ENCODE assay signal across 12 mouse cellular contexts in the genomic region with DNA sequence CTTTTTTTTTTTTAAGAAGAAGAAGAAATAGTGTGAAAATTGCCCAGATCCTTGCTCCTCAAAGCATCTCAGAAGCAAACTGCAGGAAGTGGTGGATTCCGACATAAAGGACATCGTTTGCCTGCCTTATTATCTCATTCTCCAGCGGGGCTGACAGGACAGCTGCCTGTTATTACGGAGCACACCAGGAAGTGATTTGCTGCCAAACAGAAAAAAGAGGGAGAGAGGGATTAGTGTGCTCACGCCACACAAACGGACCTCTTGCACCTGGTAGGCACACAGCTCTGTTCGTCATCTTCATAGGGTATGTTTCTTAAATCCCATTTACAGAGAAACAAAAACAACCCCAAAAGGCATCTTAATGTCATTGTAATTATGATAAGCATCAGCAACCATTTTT.
A peak's percentile ranks its signal among the peaks of the same experiment; 100 is the strongest.
DNase-seq lines count a peak whose midpoint lies in the region; ATAC-seq and TF ChIP-seq lines count a peak whose summit lies in the region.
"Had no signal": no experiment of that assay in that cellular context is flagged by ENCODE, and none has a peak within 500 bp of the region (broad histone marks: within the 10 kb centered on the region; RNA-seq: fewer than 3 reads in every experiment).

No protein-coding gene starts in this region.

- H3K27ac ChIP-seq in hindbrain, embryonic 16.5 days (ENCODE audit: low read depth, low read length): no peak overlapping the region; the same call in 1 of the 2 replicates
- no peak overlapping the region for H3K27ac ChIP-seq in hindbrain, embryonic 11.5 days (ENCODE audit: low read depth, low read length)
- no peak overlapping the region for H3K27ac ChIP-seq in neural tube, embryonic 12.5 days
- no peak overlapping the region for H3K27ac ChIP-seq in embryonic facial prominence, embryonic 15.5 days (replicated peaks)
- H3K27ac ChIP-seq in midbrain, embryonic 14.5 days (replicated peaks; ENCODE audit: low read depth, low read length): no peak overlapping the region
- H3K27ac ChIP-seq in gastrocnemius, adult 2 months: no peak overlapping the region
- H3K27ac ChIP-seq: limb, embryonic 13.5 days; macrophage had no signal

- no peaks in the 10 kb centered on the region for H3K9me3 ChIP-seq in hindbrain, embryonic 16.5 days (ENCODE audit: control insufficient read depth, low read length)
- no peaks in the 10 kb centered on the region for H3K9me3 ChIP-seq in hindbrain, embryonic 11.5 days (ENCODE audit: control insufficient read depth, low read length)
- no peaks in the 10 kb centered on the region for H3K9me3 ChIP-seq in neural tube, embryonic 12.5 days
- no peaks in the 10 kb centered on the region for H3K9me3 ChIP-seq in embryonic facial prominence, embryonic 15.5 days (replicated peaks)
- H3K9me3 ChIP-seq in midbrain, embryonic 14.5 days (ENCODE audit: control insufficient read depth, low read length): no peaks in the 10 kb centered on the region
- H3K9me3 ChIP-seq: limb, embryonic 13.5 days had no signal

- peaks cover 13% of the 10 kb centered on the region for H3K4me1 ChIP-seq in hindbrain, embryonic 16.5 days (ENCODE audit: control insufficient read depth, insufficient read depth, low read depth, low read length)
- no peaks in the 10 kb centered on the region; the same call in 1 of the 2 replicates for H3K4me1 ChIP-seq in hindbrain, embryonic 11.5 days (replicated peaks; ENCODE audit: control insufficient read depth, insufficient read depth, low read length)
- H3K4me1 ChIP-seq in neural tube, embryonic 12.5 days: peaks cover 17% of the 10 kb centered on the region
- peaks cover 21% of the 10 kb centered on the region for H3K4me1 ChIP-seq in embryonic facial prominence, embryonic 15.5 days
- peaks cover 16% of the 10 kb centered on the region for H3K4me1 ChIP-seq in midbrain, embryonic 14.5 days (ENCODE audit: control insufficient read depth, insufficient read depth, low read length)

- H3K36me3 ChIP-seq in hindbrain, embryonic 16.5 days (ENCODE audit: control insufficient read depth, insufficient read depth, low read length): no peaks in the 10 kb centered on the region
- no peaks in the 10 kb centered on the region for H3K36me3 ChIP-seq in hindbrain, embryonic 11.5 days (ENCODE audit: control insufficient read depth, insufficient read depth, low read length)
- no peaks in the 10 kb centered on the region for H3K36me3 ChIP-seq in neural tube, embryonic 12.5 days
- no peaks in the 10 kb centered on the region for H3K36me3 ChIP-seq in embryonic facial prominence, embryonic 15.5 days
- no peaks in the 10 kb centered on the region for H3K36me3 ChIP-seq in midbrain, embryonic 14.5 days (ENCODE audit: control insufficient read depth, insufficient read depth, low read length)
- H3K36me3 ChIP-seq: limb, embryonic 13.5 days had no signal

- no peak overlapping the region for H3K9ac ChIP-seq in hindbrain, embryonic 16.5 days (ENCODE audit: low read depth, low read length)
- H3K9ac ChIP-seq in hindbrain, embryonic 11.5 days (ENCODE audit: low read depth, low read length): no peak overlapping the region
- no peak overlapping the region for H3K9ac ChIP-seq in neural tube, embryonic 12.5 days
- H3K9ac ChIP-seq in embryonic facial prominence, embryonic 15.5 days: no peak overlapping the region
- H3K9ac ChIP-seq in midbrain, embryonic 14.5 days (replicated peaks; ENCODE audit: low read length): no peak overlapping the region
- H3K9ac ChIP-seq: limb, embryonic 13.5 days had no signal

- intact Hi-C loops in gastrocnemius, adult 2 months (cut with DNase I): no loop called here

- TF ChIP-seq CTCF in gastrocnemius, adult 2 months (IDR thresholded peaks at IDR 0.05): no peak

- H3K4me3 ChIP-seq in hindbrain, embryonic 16.5 days (ENCODE audit: low read length): no peak overlapping the region
- H3K4me3 ChIP-seq in hindbrain, embryonic 11.5 days (ENCODE audit: low read depth, low read length): no peak overlapping the region
- H3K4me3 ChIP-seq in neural tube, embryonic 12.5 days: no peak overlapping the region
- no peak overlapping the region for H3K4me3 ChIP-seq in embryonic facial prominence, embryonic 15.5 days (replicated peaks)
- no peak overlapping the region for H3K4me3 ChIP-seq in midbrain, embryonic 14.5 days (replicated peaks; ENCODE audit: low read depth, low read length)
- H3K4me3 ChIP-seq in gastrocnemius, adult 2 months: no peak overlapping the region
- H3K4me3 ChIP-seq: limb, embryonic 13.5 days had no signal

- no peak for DNase-seq in hindbrain, embryonic 11.5 days (ENCODE audit: low spot score)
- no peak for DNase-seq in neural tube, embryonic 10.5 days (ENCODE audit: extremely low spot score, low spot score)
- peak; percentile 61 for DNase-seq in midbrain, embryonic 14.5 days
- DNase-seq in gastrocnemius, adult 2 months: no peak
- DNase-seq: cerebellum, adult 9-11 months; kidney, adult 9 months; right cerebral cortex, adult 18-20 months had no signal

- H3K4me2 ChIP-seq in hindbrain, embryonic 16.5 days (ENCODE audit: low read length): peak overlapping the region; percentile 21
- H3K4me2 ChIP-seq in hindbrain, embryonic 11.5 days (replicated peaks; ENCODE audit: low read depth, low read length): no peak overlapping the region
- peak overlapping the region; percentile 27; the same call in 1 of the 2 replicates for H3K4me2 ChIP-seq in neural tube, embryonic 12.5 days (replicated peaks)
- H3K4me2 ChIP-seq in embryonic facial prominence, embryonic 15.5 days (replicated peaks): 0 out of 2 replicates have a peak overlapping the region, but pooled peaks have one; percentile 4
- H3K4me2 ChIP-seq in midbrain, embryonic 14.5 days (ENCODE audit: low read length): peak overlapping the region; percentile 33
- H3K4me2 ChIP-seq: limb, embryonic 13.5 days had no signal

- peaks cover 10% of the 10 kb centered on the region for H3K27me3 ChIP-seq in hindbrain, embryonic 16.5 days (replicated peaks; ENCODE audit: control insufficient read depth, insufficient read depth, low read length)
- peaks cover 19% of the 10 kb centered on the region; the same call in 1 of the 2 replicates for H3K27me3 ChIP-seq in hindbrain, embryonic 11.5 days (ENCODE audit: control insufficient read depth, insufficient read depth, low read length)
- peaks cover 33% of the 10 kb centered on the region; the same call in 1 of the 2 replicates for H3K27me3 ChIP-seq in neural tube, embryonic 12.5 days (replicated peaks)
- no peaks in the 10 kb centered on the region for H3K27me3 ChIP-seq in embryonic facial prominence, embryonic 15.5 days
- H3K27me3 ChIP-seq in midbrain, embryonic 14.5 days (ENCODE audit: control insufficient read depth, insufficient read depth, low read length): peaks cover 96% of the 10 kb centered on the region
- H3K27me3 ChIP-seq: limb, embryonic 13.5 days had no signal

- ATAC-seq in hindbrain, embryonic 16.5 days: no peak
- no peak for ATAC-seq in hindbrain, embryonic 11.5 days (ENCODE audit: low FRiP score)
- ATAC-seq in neural tube, embryonic 12.5 days (ENCODE audit: low FRiP score, low read depth): no peak
- ATAC-seq in embryonic facial prominence, embryonic 15.5 days (ENCODE audit: insufficient number of reproducible peaks, low FRiP score, low TSS enrichment, low read depth): no peak
- ATAC-seq in midbrain, embryonic 14.5 days (ENCODE audit: low FRiP score, low TSS enrichment): no peak

- WGBS in hindbrain, embryonic 16.5 days: 6% methylated on average over 7 of the region's 7 CpGs
- 17% methylated on average over 7 of the region's 7 CpGs for WGBS in hindbrain, embryonic 11.5 days
- 7% methylated on average over 7 of the region's 7 CpGs for WGBS in neural tube, embryonic 12.5 days
- whole genome bisulfite sequencing in embryonic facial prominence, embryonic 15.5 days: 15% methylated on average over 7 of the region's 7 CpGs
- WGBS in midbrain, embryonic 14.5 days: under 1% methylated on average over 7 of the region's 7 CpGs
